Mouse (Mus musculus) ES-E14 (cell line): ENCODE data around the gene Erf. TPM values are rescaled to one million over a fixed set of nuclear protein-coding genes. Genes with fewer than 3 reads are reported as not detected.
A peak's percentile ranks its signal among the peaks of the same experiment; 100 is the strongest.

Experiments
- DNase-seq: peaks from one replicate; pipeline ENCODE4 v3.0.0-alpha.2; 2013; ENCODE audit warnings: low read depth, low spot score
- H3K27ac ChIP-seq: 2 replicates; pipeline ENCODE4 v1.5.1; 2012; ENCODE audit warnings: low read depth, mild to moderate bottlenecking, low read length, moderate library complexity, mixed read lengths; ENCODE audit not compliant: poor library complexity, insufficient read depth, severe bottlenecking
- H3K36me3 ChIP-seq: 2 replicates; pipeline ENCODE4 v1.6.1; 2012; ENCODE audit warnings: mild to moderate bottlenecking, low read length, moderate library complexity, mixed read lengths; ENCODE audit not compliant: control insufficient read depth, poor library complexity, insufficient read depth, severe bottlenecking
- H3K4me1 ChIP-seq, 2 experiments: fragments of 150-350 bp in 1 of 2; sonication (generic) in 1 of 2; 2 replicates each; pipeline ENCODE4 v1.6.1; 2012; ENCODE audit warnings: low read length in 2 of 2, mild to moderate bottlenecking in 1 of 2, mixed read lengths in 1 of 2; ENCODE audit not compliant: control insufficient read depth in 2 of 2, insufficient read depth in 2 of 2, poor library complexity in 1 of 2
- H3K4me3 ChIP-seq, 2 experiments: fragments of 150-350 bp in 1 of 2; sonication (generic) in 1 of 2; 2 replicates each; pipeline ENCODE4 v1.5.1; 2012; ENCODE audit warnings: low read length in 2 of 2, low read depth in 1 of 2, mild to moderate bottlenecking in 1 of 2, mixed read lengths in 1 of 2; ENCODE audit not compliant: insufficient read depth in 1 of 2, poor library complexity in 1 of 2, severe bottlenecking in 1 of 2
- H3K9ac ChIP-seq: 2 replicates; pipeline ENCODE4 v1.6.1; 2012; ENCODE audit warnings: low read depth, mild to moderate bottlenecking, low read length, mixed read lengths; ENCODE audit not compliant: poor library complexity, insufficient read depth, severe bottlenecking
- H3K9me3 ChIP-seq: fragments of 150-350 bp; sonication (generic); 2 replicates; pipeline ENCODE4 v1.6.1; 2012; ENCODE audit warnings: low read depth, mild to moderate bottlenecking, low read length; ENCODE audit not compliant: control insufficient read depth, insufficient read depth
- CHD2 ChIP-seq: IDR thresholded peaks from 2 replicates; pipeline ENCODE4 v1.6.1; 2014; ENCODE audit warnings: mild to moderate bottlenecking, low read depth, low read length, inconsistent platforms
- HCFC1 ChIP-seq: IDR thresholded peaks from 2 replicates; pipeline ENCODE4 v1.6.1; 2012; ENCODE audit warnings: low read length, inconsistent platforms, borderline replicate concordance; ENCODE audit not compliant: insufficient read depth
- MAFK ChIP-seq: IDR thresholded peaks from 2 replicates; pipeline ENCODE4 v1.6.1; 2014; ENCODE audit warnings: mild to moderate bottlenecking, low read depth, low read length, inconsistent platforms; ENCODE audit not compliant: insufficient read depth
- ZC3H11A ChIP-seq: IDR thresholded peaks from 2 replicates; pipeline ENCODE4 v1.6.1; 2012; ENCODE audit warnings: low read depth, mild to moderate bottlenecking, inconsistent platforms, low read length, borderline replicate concordance
- ZNF384 ChIP-seq: IDR thresholded peaks from 2 replicates; pipeline ENCODE4 v1.6.1; 2012; ENCODE audit warnings: low read depth, low read length, inconsistent platforms
- in situ Hi-C, 2 experiments: fragments of 600-800 bp; cut with MboI; formaldehyde crosslinking; loops; one replicate each; pipeline ENCODE4 v1.15.1; 2025; ENCODE audit warnings: low sequenced_read_pairs in 2 of 2, inconsistent platforms in 1 of 2; ENCODE audit not compliant: unreplicated experiment in 2 of 2
- total RNA-seq: library from RNA; depleted of rRNA; stranded (reverse); fragments of 300-350 nt; gene quantifications from 2 replicates; pipeline ENCODE4 v1.2.3, GENCODE M21; 2012

Gene Erf
- total RNA-seq, 1 experiment, result 87.1 TPM

DNA sequence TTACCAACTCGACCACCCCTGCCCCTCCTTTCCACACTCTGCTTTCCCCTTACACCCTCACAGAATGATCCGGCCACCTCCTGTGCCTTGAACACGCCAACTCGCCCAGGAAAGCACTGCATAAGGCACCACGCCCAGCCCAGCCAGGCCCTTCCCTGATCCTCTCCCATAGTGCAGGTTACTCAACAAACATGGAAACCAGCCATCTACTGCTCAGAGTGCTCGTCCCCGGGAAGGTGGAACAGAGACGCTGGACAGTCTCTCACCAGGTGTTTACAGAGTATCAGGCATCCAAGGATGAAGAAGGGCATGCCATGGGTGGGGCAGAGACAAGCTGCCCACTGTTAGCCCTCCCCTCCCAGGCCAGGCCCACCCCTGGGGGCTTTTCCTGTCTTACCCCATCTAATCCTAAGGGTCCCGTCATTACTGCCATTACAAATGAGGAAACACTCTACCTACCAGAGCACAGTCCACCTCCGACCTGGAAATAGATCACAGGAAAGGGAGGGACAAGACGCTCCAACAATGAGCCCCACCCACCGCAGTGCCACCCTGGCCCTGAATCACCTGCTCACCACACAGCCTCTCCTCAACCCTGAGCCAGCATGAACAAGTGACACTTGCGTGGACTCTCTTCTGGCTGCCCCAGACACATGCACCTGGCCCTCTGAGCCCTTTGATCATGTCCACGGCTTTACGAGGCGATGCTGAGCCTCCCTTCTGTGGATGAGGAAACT is 44.3 kb downstream of the Erf start:
- Histone ChIP-seq H3K4me3 (no peak overlapping the region), H3K9ac (no peak overlapping the region), H3K27ac (no peak overlapping the region), H3K36me3 (peaks cover 63% of the 10 kb centered on the region), H3K4me1 (peaks cover 2 to 28% of the 10 kb centered on the region in 2 experiments; a peak in 3 of 4 replicates), H3K9me3 (no peaks in the 10 kb centered on the region)
- in situ Hi-C loops, result no loop called here
- no peak for DNase-seq
- TF ChIP-seq CHD2 (no peak), ZNF384 (no peak), HCFC1 (no peak), ZC3H11A (no peak), MAFK (no peak)

DNA sequence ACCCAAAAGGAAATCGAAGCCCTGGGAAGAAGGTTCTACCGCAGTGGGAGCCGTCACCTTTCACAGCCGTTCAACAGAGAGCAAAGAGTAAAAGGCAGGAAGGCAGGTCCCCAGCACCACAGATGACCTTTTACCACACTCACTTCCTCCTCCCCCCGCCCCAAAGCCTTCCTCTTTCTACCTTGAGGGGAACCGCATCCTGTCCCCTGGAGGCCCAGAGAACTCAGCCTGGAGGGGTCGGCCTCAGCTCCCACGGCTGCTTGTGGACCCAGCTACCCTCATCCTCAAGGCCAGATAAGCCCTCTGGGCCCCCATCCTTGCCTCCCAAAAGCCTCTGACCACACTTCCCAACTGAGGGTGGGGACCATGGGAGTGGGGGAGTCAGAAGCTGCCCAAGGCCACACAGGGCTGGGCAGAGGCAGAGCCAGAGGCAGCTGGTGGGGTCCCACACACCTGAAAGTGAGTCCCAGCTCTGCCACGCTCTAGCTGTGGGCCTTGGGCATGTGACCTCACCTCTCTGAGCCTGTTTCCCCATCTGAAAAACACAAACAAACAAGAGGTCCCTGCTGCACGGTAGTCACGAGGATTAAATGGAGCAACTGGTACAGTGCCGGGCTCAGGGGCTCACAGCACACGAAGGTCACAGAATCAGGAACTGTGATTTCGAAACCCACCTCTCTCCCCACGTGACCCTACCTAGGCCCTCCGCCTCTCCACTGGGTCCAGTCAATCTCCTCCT is 45.0 kb downstream of the Erf start:
- Histone ChIP-seq H3K4me1 (peaks cover 2 to 31% of the 10 kb centered on the region in 2 experiments; a peak in 3 of 4 replicates), H3K9ac (no peak overlapping the region), H3K36me3 (peaks cover 57% of the 10 kb centered on the region), H3K4me3 (no peak overlapping the region), H3K27ac (no peak overlapping the region), H3K9me3 (no peaks in the 10 kb centered on the region)
- no peak for DNase-seq
- TF ChIP-seq ZC3H11A (no peak), HCFC1 (no peak), CHD2 (no peak), ZNF384 (no peak), MAFK (no peak)
- in situ Hi-C loops, result no loop called here

DNA sequence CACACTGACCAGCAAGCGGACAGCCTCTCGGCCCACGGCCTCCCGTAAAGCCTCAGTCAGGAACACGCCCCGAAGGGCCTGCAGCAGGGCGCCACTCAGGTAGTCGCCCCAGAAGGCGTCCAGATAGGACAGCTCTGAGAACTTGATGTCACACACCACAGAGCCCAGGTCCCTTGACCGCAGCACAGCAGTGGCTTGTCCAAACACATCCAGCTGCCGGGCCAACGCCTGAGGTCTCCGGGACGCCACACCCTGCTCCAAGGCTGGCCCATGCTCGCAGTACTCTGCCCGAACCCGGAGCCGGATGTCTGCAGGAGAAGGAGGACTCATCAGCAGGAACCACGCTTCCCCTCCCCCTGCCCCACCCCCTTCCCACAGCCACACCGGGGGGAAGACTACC is 46.9 kb downstream of the Erf start:
- H3K9ac ChIP-seq, result peak overlapping the region; percentile 28; the same call in 1 of the 2 replicates

DNA sequence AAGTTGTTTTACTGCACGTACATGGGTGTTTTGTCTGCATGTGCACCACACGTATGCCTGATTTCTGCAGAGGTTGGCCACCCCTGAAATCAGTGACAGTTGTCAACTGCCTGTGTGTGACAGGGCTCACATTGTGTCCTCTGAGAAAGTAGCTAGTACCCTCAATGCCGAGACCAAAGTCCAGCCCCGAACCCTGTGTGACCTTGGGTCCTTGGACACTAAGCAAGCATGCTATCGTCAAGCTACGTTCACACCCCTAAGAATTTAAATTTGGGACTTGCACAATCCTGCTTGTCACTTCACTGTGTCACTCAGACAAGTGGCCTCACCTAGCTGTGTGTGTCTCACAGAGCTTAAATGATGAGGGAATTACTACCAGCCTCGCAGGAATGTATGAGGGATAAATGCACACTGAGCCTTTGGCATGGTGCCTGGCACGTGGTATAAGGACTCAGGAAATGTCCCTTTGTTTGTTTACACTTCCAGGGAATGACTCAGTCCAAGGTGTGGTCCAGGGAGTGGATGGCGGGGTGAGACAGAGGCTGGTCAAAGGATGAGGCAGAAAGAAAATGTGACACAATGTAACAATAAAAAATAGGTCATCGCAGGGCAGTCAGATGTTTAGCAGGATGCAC is 53.1 kb downstream of the Erf start:
- in situ Hi-C loops, result no loop called here
- H3K4me1 ChIP-seq, result peaks cover 0 to 12% of the 10 kb centered on the region in 2 experiments; a peak in 2 of 4 replicates
- no peak overlapping the region for H3K27ac ChIP-seq
- no peak for DNase-seq
- TF ChIP-seq CHD2 (no peak), HCFC1 (no peak), ZNF384 (no peak)
- H3K9me3 ChIP-seq, result no peaks in the 10 kb centered on the region
- H3K4me3 ChIP-seq, result no peak overlapping the region
- H3K9ac ChIP-seq, result no peak overlapping the region
- H3K36me3 ChIP-seq, result peaks cover 4% of the 10 kb centered on the region

More for the DNA sequence above, 46.9 kb downstream of the Erf start:
- no peak overlapping the region for H3K27ac ChIP-seq
- H3K4me1 ChIP-seq, result peaks cover 0 to 26% of the 10 kb centered on the region in 2 experiments; a peak in 2 of 4 replicates
- no peaks in the 10 kb centered on the region for H3K9me3 ChIP-seq
- DNase-seq, result no peak
- H3K36me3 ChIP-seq, result peaks cover 42% of the 10 kb centered on the region
- H3K4me3 ChIP-seq, result peak overlapping the region in 1 of 2 experiments; percentile 27; a peak in 1 of 4 replicates
- no peak for TF ChIP-seq HCFC1
- no peak for TF ChIP-seq CHD2
- no peak for TF ChIP-seq ZC3H11A
- TF ChIP-seq ZNF384, result no peak
- no peak for TF ChIP-seq MAFK
- in situ Hi-C loops, result no loop called here
